In genomic region chr5:125339851-125340531, GRCm38 (mm10) we compare ENCODE assay signal across 8 mouse cellular contexts. TPM values are rescaled to one million over a fixed set of nuclear protein-coding genes. Genes with fewer than 3 reads are reported as not detected.
DNase-seq lines count a peak whose midpoint lies in the region; ATAC-seq and TF ChIP-seq lines count a peak whose summit lies in the region.

No protein-coding gene starts in this region.

- no peaks in the 10 kb centered on the region for H3K27me3 ChIP-seq in C2C12 (ENCODE audit: control insufficient read depth, insufficient read depth, insufficient read length)
- H3K27me3 ChIP-seq in forebrain, embryonic 11.5 days (ENCODE audit: control insufficient read depth, insufficient read depth, low read length) = no peaks in the 10 kb centered on the region
- 0 out of 2 replicates have a peak, but pooled peaks cover 4% of the 10 kb centered on the region for H3K27me3 ChIP-seq in hindbrain, embryonic 16.5 days (replicated peaks; ENCODE audit: control insufficient read depth, insufficient read depth, low read length)
- H3K27me3 ChIP-seq in liver, embryonic 11.5 days (replicated peaks; ENCODE audit: control insufficient read depth, insufficient read depth, low read length) = no peaks in the 10 kb centered on the region
- H3K27me3 ChIP-seq in neural tube, embryonic 13.5 days = peaks cover 23% of the 10 kb centered on the region

- peak overlapping the region; percentile 84 for H3ac ChIP-seq in C2C12 (ENCODE audit: control insufficient read depth, insufficient read length, low read depth)

- H3K4me1 ChIP-seq in forebrain, embryonic 11.5 days (replicated peaks; ENCODE audit: control insufficient read depth, insufficient read depth, low read length) = peaks cover 16% of the 10 kb centered on the region
- H3K4me1 ChIP-seq in hindbrain, embryonic 16.5 days (ENCODE audit: control insufficient read depth, insufficient read depth, low read depth, low read length) = peaks cover 18% of the 10 kb centered on the region
- H3K4me1 ChIP-seq in liver, embryonic 11.5 days (replicated peaks; ENCODE audit: control insufficient read depth, insufficient read depth, low read length) = peaks cover 43% of the 10 kb centered on the region
- peaks cover 27% of the 10 kb centered on the region for H3K4me1 ChIP-seq in neural tube, embryonic 13.5 days (replicated peaks)

- H3K27ac ChIP-seq in forebrain, embryonic 11.5 days (ENCODE audit: low read depth, low read length) = no peak overlapping the region
- no peak overlapping the region; the same call in 1 of the 2 replicates for H3K27ac ChIP-seq in hindbrain, embryonic 16.5 days (ENCODE audit: low read depth, low read length)
- peak overlapping the region; percentile 88 for H3K27ac ChIP-seq in liver, embryonic 11.5 days (ENCODE audit: low read depth, low read length)
- peak overlapping the region; percentile 14; the same call in 1 of the 2 replicates for H3K27ac ChIP-seq in neural tube, embryonic 13.5 days (replicated peaks)

- WGBS in forebrain, embryonic 11.5 days = 2% methylated on average over 25 of the region's 25 CpGs
- WGBS in hindbrain, embryonic 16.5 days = 3% methylated on average over 25 of the region's 25 CpGs
- WGBS in liver, embryonic 11.5 days = 2% methylated on average over 25 of the region's 25 CpGs
- 3% methylated on average over 25 of the region's 25 CpGs for WGBS in neural tube, embryonic 13.5 days

- TF ChIP-seq CTCF in C2C12 (IDR thresholded peaks at IDR 0.05; ENCODE audit: control insufficient read depth, insufficient read depth, insufficient read length) = no peak

- peak overlapping the region; percentile 56 for H3K4me3 ChIP-seq in C2C12 (ENCODE audit: insufficient read depth, poor library complexity, severe bottlenecking)
- peak overlapping the region; percentile 71 for H3K4me3 ChIP-seq in forebrain, embryonic 11.5 days (ENCODE audit: low read depth, low read length)
- peak overlapping the region; percentile 64 for H3K4me3 ChIP-seq in hindbrain, embryonic 16.5 days (ENCODE audit: low read length)
- H3K4me3 ChIP-seq in liver, embryonic 11.5 days (ENCODE audit: low read depth, low read length) = peak overlapping the region; percentile 85
- peak overlapping the region; percentile 72 for H3K4me3 ChIP-seq in neural tube, embryonic 13.5 days

- H3K9ac ChIP-seq in forebrain, embryonic 11.5 days (ENCODE audit: low read length) = peak overlapping the region; percentile 47
- H3K9ac ChIP-seq in hindbrain, embryonic 16.5 days (ENCODE audit: low read depth, low read length) = peak overlapping the region; percentile 63
- H3K9ac ChIP-seq in liver, embryonic 11.5 days (ENCODE audit: low read depth, low read length) = peak overlapping the region; percentile 82
- H3K9ac ChIP-seq in neural tube, embryonic 13.5 days = peak overlapping the region; percentile 75

- peak; percentile 42 for ATAC-seq in forebrain, embryonic 11.5 days (replicated peaks; ENCODE audit: low FRiP score)
- peak; percentile 43 for ATAC-seq in hindbrain, embryonic 16.5 days
- ATAC-seq in liver, embryonic 11.5 days (replicated peaks; ENCODE audit: low FRiP score) = peak; percentile 11; the same call in 1 of the 2 replicates
- peak; percentile 10; the same call in 1 of the 2 replicates for ATAC-seq in neural tube, embryonic 13.5 days (ENCODE audit: low read depth)

- H3K4me2 ChIP-seq in forebrain, embryonic 11.5 days (ENCODE audit: low read depth, low read length, severe bottlenecking) = peak overlapping the region; percentile 90
- peak overlapping the region; percentile 66 for H3K4me2 ChIP-seq in hindbrain, embryonic 16.5 days (ENCODE audit: low read length)
- H3K4me2 ChIP-seq in liver, embryonic 11.5 days = peak overlapping the region; percentile 86
- H3K4me2 ChIP-seq in neural tube, embryonic 13.5 days = peak overlapping the region; percentile 84

- H3K9me3 ChIP-seq in forebrain, embryonic 11.5 days (ENCODE audit: control insufficient read depth, low read length) = no peaks in the 10 kb centered on the region
- H3K9me3 ChIP-seq in hindbrain, embryonic 16.5 days (ENCODE audit: control insufficient read depth, low read length) = no peaks in the 10 kb centered on the region
- no peaks in the 10 kb centered on the region for H3K9me3 ChIP-seq in liver, embryonic 11.5 days (ENCODE audit: control insufficient read depth, low read length)
- H3K9me3 ChIP-seq in neural tube, embryonic 13.5 days = no peaks in the 10 kb centered on the region

- peaks cover 3% of the 10 kb centered on the region for H3K79me3 ChIP-seq in C2C12 (ENCODE audit: low read depth)

- peaks cover 27% of the 10 kb centered on the region for H3K79me2 ChIP-seq in C2C12 (ENCODE audit: control insufficient read depth, insufficient read depth)

- DNase-seq in MN1 (ENCODE audit: low spot score) = peak; percentile 44
- DNase-seq in forebrain, embryonic 11.5 days (ENCODE audit: low spot score) = no peak
- peak; percentile 47 for DNase-seq in liver, embryonic 11.5 days (ENCODE audit: low spot score)
- no peak for DNase-seq in gastrocnemius, postnatal 4 days (ENCODE audit: low spot score in 2 of 2)
- no peak for DNase-seq in urinary bladder, adult 18-20 months (ENCODE audit: low spot score in 2 of 2)

- no peaks in the 10 kb centered on the region for H3K36me3 ChIP-seq in C2C12 (ENCODE audit: control insufficient read depth, insufficient read depth)
- no peaks in the 10 kb centered on the region for H3K36me3 ChIP-seq in forebrain, embryonic 11.5 days (ENCODE audit: control insufficient read depth, insufficient read depth, low read length)
- H3K36me3 ChIP-seq in hindbrain, embryonic 16.5 days (ENCODE audit: control insufficient read depth, insufficient read depth, low read length) = no peaks in the 10 kb centered on the region
- no peaks in the 10 kb centered on the region for H3K36me3 ChIP-seq in liver, embryonic 11.5 days (ENCODE audit: control insufficient read depth, insufficient read depth, low read length)
- H3K36me3 ChIP-seq in neural tube, embryonic 13.5 days = no peaks in the 10 kb centered on the region

TF ChIP-seq in C2C12, 6 proteins besides CTCF, POLR2A, EP300 and RAD21:
- TF ChIP-seq CEBPB (IDR thresholded peaks at IDR 0.05; ENCODE audit: low read depth) = no peak
- TF ChIP-seq USF1 (IDR thresholded peaks at IDR 0.05; ENCODE audit: low read depth) = no peak
- no peak for TF ChIP-seq MYOD1 (IDR thresholded peaks at IDR 0.05; ENCODE audit: control insufficient read depth, insufficient read length, low read depth)
- TF ChIP-seq FOSL1 (IDR thresholded peaks at IDR 0.05; ENCODE audit: insufficient read depth, low read length, poor library complexity, severe bottlenecking) = no peak
- TF ChIP-seq MYOG (IDR thresholded peaks at IDR 0.05; ENCODE audit: control insufficient read depth, extremely low read depth, insufficient read length) = no peak
- no peak for TF ChIP-seq MAX (IDR thresholded peaks at IDR 0.05)

RNA-seq across cellular contexts. Expression of gene Scarb1, which starts 0.9 kb away (rescaled TPM):
- polyA plus RNA-seq in C2C12 (2012; fragmentation: generic; extraction: Trizol) = 31.4 TPM
- polyA plus RNA-seq in forebrain, embryonic 11.5 days (2014; fragmentation: Nextera tagmentation; extraction: Ambion mirVana) = 43.7 and 45.7 TPM in 2 replicates
- 55.3 and 62.6 TPM in 2 replicates for polyA plus RNA-seq in hindbrain, embryonic 16.5 days (2015; fragmentation: Nextera tagmentation; extraction: Ambion mirVana)
- polyA plus RNA-seq in liver, embryonic 11.5 days (2014; fragmentation: Nextera tagmentation; extraction: Ambion mirVana) = 104 and 108 TPM in 2 replicates
- polyA plus RNA-seq in neural tube, embryonic 13.5 days (2015; fragmentation: Nextera tagmentation; extraction: Ambion mirVana) = 28.8 and 33.2 TPM in 2 replicates
- 10 to 100 TPM; 49.4 to 54.6 TPM for total RNA-seq in gastrocnemius, postnatal 4 days (2021)

RNA-seq across cellular contexts. Expression of gene Gm10382, which starts 49.1 kb away (rescaled TPM):
- 2.2 TPM for polyA plus RNA-seq in C2C12 (2012; fragmentation: generic; extraction: Trizol)
- 0.23 and 0.65 TPM in 2 replicates for polyA plus RNA-seq in forebrain, embryonic 11.5 days (2014; fragmentation: Nextera tagmentation; extraction: Ambion mirVana)
- polyA plus RNA-seq in hindbrain, embryonic 16.5 days (2015; fragmentation: Nextera tagmentation; extraction: Ambion mirVana) = 0.45 and 0.55 TPM in 2 replicates
- polyA plus RNA-seq in liver, embryonic 11.5 days (2014; fragmentation: Nextera tagmentation; extraction: Ambion mirVana) = 0.18 and 0.34 TPM in 2 replicates
- polyA plus RNA-seq in neural tube, embryonic 13.5 days (2015; fragmentation: Nextera tagmentation; extraction: Ambion mirVana) = 0.52 and 0.73 TPM in 2 replicates
- total RNA-seq in gastrocnemius, postnatal 4 days (2021) = not detected

RNA-seq across cellular contexts. Expression of gene Ubc, which starts 50.0 kb away (rescaled TPM):
- 918 TPM for polyA plus RNA-seq in C2C12 (2012; fragmentation: generic; extraction: Trizol)
- 1,042 and 1,121 TPM in 2 replicates for polyA plus RNA-seq in forebrain, embryonic 11.5 days (2014; fragmentation: Nextera tagmentation; extraction: Ambion mirVana)
- 1,508 and 1,522 TPM in 2 replicates for polyA plus RNA-seq in hindbrain, embryonic 16.5 days (2015; fragmentation: Nextera tagmentation; extraction: Ambion mirVana)
- 772 and 827 TPM in 2 replicates for polyA plus RNA-seq in liver, embryonic 11.5 days (2014; fragmentation: Nextera tagmentation; extraction: Ambion mirVana)
- 1,127 and 1,268 TPM in 2 replicates for polyA plus RNA-seq in neural tube, embryonic 13.5 days (2015; fragmentation: Nextera tagmentation; extraction: Ambion mirVana)
- 100 to 1,000 TPM; 650 to 744 TPM for total RNA-seq in gastrocnemius, postnatal 4 days (2021)

Comparison
In these comparisons a context has a peak if more than half of its experiments do, and no peak if none do; other contexts are left out.
1. DNase-seq: peak in MN1 (single experiment) and liver, embryonic 11.5 days (single experiment); none in forebrain, embryonic 11.5 days (single experiment), gastrocnemius, postnatal 4 days (0 of 2) and urinary bladder, adult 18-20 months (0 of 2).
2. H3K27ac ChIP-seq: peak in liver, embryonic 11.5 days (single experiment) and neural tube, embryonic 13.5 days (single experiment); none in forebrain, embryonic 11.5 days (single experiment) and hindbrain, embryonic 16.5 days (single experiment).
3. Peak in every context shown above with its lines, with median percentiles within 50 percentile points of each other: H3K4me3 ChIP-seq, ATAC-seq, H3K4me2 ChIP-seq and H3K9ac ChIP-seq.